Mouse (Mus musculus) heart, embryonic 14.5 days (tissue): ENCODE measurements around the gene Adamts18. TPM values are rescaled to one million over a fixed set of nuclear protein-coding genes. Genes with fewer than 3 reads are reported as not detected.

ENCODE experiments used
- ATAC-seq: fragments of 200-750 bp; cut with Nextera tagmentation; 2 replicates; pipeline ENCODE4 v1.8.0; 2017; ENCODE audit warnings: low read depth, moderate TSS enrichment; ENCODE audit not compliant: insufficient number of reproducible peaks, insufficient read depth, low FRiP score
- H3K27ac ChIP-seq, 2 experiments: fragments of 200-500 bp in 1 of 2; fragments of 300-500 bp in 1 of 2; sonication (generic) in 1 of 2; replicated peaks in 1 of 2; 2 replicates each; pipeline ENCODE4 v1.5.1; 2012 to 2014; ENCODE audit warnings: low read depth in 2 of 2, low read length in 2 of 2, control low read depth in 1 of 2, mild to moderate bottlenecking in 1 of 2, mixed read lengths in 1 of 2; ENCODE audit not compliant: control insufficient read depth in 1 of 2, insufficient read depth in 1 of 2
- H3K27me3 ChIP-seq: fragments of 300-500 bp; sonication (generic); 2 replicates; pipeline ENCODE4 v1.6.1; 2014; ENCODE audit warnings: mild to moderate bottlenecking, low read length, control low read depth; ENCODE audit not compliant: control insufficient read depth, insufficient read depth
- H3K36me3 ChIP-seq: fragments of 300-500 bp; sonication (generic); 2 replicates; pipeline ENCODE4 v1.6.1; 2014; ENCODE audit warnings: mild to moderate bottlenecking, control low read depth, low read length, mixed read lengths; ENCODE audit not compliant: control insufficient read depth, insufficient read depth
- H3K4me1 ChIP-seq, 2 experiments: fragments of 200-500 bp in 1 of 2; fragments of 300-500 bp in 1 of 2; sonication (generic) in 1 of 2; 2 replicates each; pipeline ENCODE4 v1.6.1; 2012 to 2014; ENCODE audit warnings: low read length in 2 of 2, control low read depth in 1 of 2, mixed read lengths in 1 of 2; ENCODE audit not compliant: control insufficient read depth in 2 of 2, insufficient read depth in 2 of 2
- H3K4me2 ChIP-seq: fragments of 300-500 bp; sonication (generic); 2 replicates; pipeline ENCODE4 v1.6.1; 2014; ENCODE audit warnings: mild to moderate bottlenecking, low read length
- H3K4me3 ChIP-seq, 2 experiments: fragments of 200-500 bp in 1 of 2; fragments of 300-500 bp in 1 of 2; sonication (generic) in 1 of 2; 2 replicates each; pipeline ENCODE4 v1.5.1; 2012 to 2014; ENCODE audit warnings: low read length in 2 of 2, mild to moderate bottlenecking in 2 of 2, control low read depth in 1 of 2, low read depth in 1 of 2, moderate library complexity in 1 of 2; ENCODE audit not compliant: control insufficient read depth in 1 of 2, insufficient read depth in 1 of 2
- H3K9ac ChIP-seq: fragments of 300-500 bp; sonication (generic); 2 replicates; pipeline ENCODE4 v1.6.1; 2014; ENCODE audit warnings: mild to moderate bottlenecking, low read length
- H3K9me3 ChIP-seq: fragments of 300-500 bp; sonication (generic); 2 replicates; pipeline ENCODE4 v1.6.1; 2016; ENCODE audit warnings: low read length, control low read depth; ENCODE audit not compliant: control insufficient read depth
- WGBS: fragments of 180-500 bp; shearing (Covaris S2); extraction: QIAGEN DNeasy Blood & Tissue Kit; methylation state at CpG from one replicate; pipeline ENCODE4 v1.1.7; 2014; 5-methylcytosine and 5-hydroxymethylcytosine counted together
- polyA plus RNA-seq: library from polyadenylated mRNA; unstranded; fragments of >200 nt; fragmentation: Nextera tagmentation; extraction: Ambion mirVana; gene quantifications from 2 replicates; pipeline ENCODE4 v1.2.1, GENCODE M21; 2014

The Adamts18 gene
- polyA plus RNA-seq, 1 experiment from 2014 or later = 0.42 TPM

GRCm38 (mm10) chr8:113672599-113673255, 175.8 kb downstream of the Adamts18 start:
- ATAC-seq = no peak
- Histone ChIP-seq H3K4me2 (no peak overlapping the region), H3K27ac (no peak overlapping the region), H3K4me1 (no peaks in the 10 kb centered on the region), H3K9me3 (no peaks in the 10 kb centered on the region), H3K9ac (no peak overlapping the region), H3K4me3 (no peak overlapping the region), H3K27me3 (no peaks in the 10 kb centered on the region), H3K36me3 (no peaks in the 10 kb centered on the region)
- WGBS = 69% methylated on average over 11 of the region's 11 CpGs

DNA sequence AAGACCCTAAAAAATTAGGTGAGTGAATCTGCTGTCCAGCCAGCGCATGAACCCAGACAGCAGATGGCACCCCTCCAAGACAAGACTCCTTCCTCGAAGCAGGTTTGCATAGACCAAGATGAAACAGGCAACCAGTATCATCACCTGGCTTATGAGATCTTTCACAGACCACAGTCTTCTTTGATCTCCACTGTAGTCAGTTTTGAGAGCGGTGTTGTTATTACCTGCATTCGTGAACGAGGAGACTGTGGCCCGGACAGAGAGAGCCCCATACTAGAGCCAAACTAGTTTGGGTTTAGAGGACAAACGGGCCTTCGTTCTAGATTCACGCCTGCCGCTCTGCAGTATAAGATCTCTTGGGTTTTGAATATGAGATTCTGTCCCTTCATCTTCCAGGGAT, 178.6 kb downstream of the Adamts18 start:
- Histone ChIP-seq H3K36me3 (no peaks in the 10 kb centered on the region), H3K4me1 (no peaks in the 10 kb centered on the region), H3K9ac (no peak overlapping the region), H3K27me3 (no peaks in the 10 kb centered on the region), H3K4me2 (no peak overlapping the region), H3K9me3 (no peaks in the 10 kb centered on the region), H3K4me3 (no peak overlapping the region), H3K27ac (no peak overlapping the region)
- WGBS = 65% methylated on average over 10 of the region's 10 CpGs
- ATAC-seq = no peak

DNA sequence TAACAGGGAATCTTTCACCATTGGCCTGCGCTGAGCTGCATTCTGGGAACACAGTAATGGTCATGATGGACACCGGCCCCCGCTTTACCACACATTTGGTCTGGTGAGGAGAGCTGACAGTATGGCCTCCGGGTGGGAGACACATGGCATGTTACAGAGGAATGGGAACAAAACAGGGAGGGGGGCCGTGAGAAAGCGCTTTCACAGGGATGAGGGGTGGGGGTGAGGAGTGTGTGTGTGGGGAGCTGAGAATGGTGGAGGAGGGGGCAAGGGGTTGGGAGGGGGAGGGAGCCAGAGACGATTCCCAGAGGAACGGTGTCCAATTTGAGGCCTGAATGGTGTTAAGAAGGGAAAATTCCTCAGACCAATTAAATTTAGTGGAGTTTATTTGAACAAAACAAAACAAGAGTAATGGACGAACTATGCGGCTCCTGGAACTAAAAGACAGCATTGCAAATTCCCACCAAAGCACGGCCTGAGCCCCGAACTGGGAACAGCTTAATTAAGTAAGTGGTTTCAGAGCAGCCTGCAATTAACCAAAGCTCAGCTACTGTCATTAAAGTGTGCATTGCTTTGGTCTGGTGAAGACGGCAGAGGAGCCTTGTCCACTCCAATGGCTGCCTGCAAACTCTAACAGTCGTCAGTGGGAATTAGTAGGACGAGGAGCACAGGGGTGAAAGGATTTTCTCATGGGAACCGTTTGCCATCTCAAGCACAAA, 181.7 kb downstream of the Adamts18 start:
- Histone ChIP-seq H3K9me3 (no peaks in the 10 kb centered on the region), H3K27me3 (no peaks in the 10 kb centered on the region), H3K4me3 (no peak overlapping the region), H3K27ac (no peak overlapping the region), H3K36me3 (no peaks in the 10 kb centered on the region), H3K4me1 (no peaks in the 10 kb centered on the region), H3K4me2 (no peak overlapping the region), H3K9ac (no peak overlapping the region)
- ATAC-seq = no peak
- WGBS = 63% methylated on average over 16 of the region's 16 CpGs

DNA sequence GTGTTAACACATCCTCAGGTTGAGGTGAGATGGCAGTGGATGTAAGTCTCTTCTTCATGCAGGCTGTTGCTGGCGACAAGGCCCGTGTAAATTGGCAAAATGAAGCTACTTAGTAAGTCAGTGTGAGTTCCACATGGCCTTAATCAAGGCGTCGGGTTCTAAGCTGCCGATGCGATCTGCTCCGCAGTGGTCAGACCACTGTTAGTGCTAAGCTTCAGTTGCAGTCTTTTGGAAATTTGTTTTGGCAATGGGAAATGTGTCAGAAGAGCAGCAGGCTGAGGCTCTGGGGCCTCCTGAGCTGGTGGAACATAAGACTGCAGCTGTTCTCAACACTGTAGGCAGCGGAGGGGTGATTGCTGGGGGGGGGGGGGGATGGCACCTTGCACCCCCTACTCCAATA, 182.6 kb downstream of the Adamts18 start:
- WGBS = 70% methylated on average over 8 of the region's 8 CpGs
- no peak overlapping the region for H3K27ac ChIP-seq
- ATAC-seq = no peak

DNA sequence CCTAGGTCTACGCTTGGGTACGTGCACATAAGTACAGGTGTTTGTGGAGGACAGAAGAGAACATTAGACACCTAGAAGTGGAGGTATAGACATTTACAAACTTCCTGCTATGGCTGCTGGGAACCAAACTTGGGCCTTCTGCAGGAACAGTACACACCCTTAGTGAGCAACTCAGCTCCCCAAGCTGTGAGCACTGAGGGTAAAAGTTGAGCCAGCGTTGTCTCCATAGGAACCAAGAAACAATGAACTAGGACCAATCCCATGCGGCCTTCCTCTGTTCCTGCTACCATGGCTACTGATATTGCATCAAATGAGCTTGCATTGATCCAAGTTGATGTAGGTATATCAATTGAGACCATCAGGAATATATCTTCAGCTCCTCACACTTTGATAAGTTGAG, 183.5 kb downstream of the Adamts18 start:
- WGBS = 66% methylated on average over 4 of the region's 4 CpGs
- Histone ChIP-seq H3K9ac (no peak overlapping the region), H3K9me3 (no peaks in the 10 kb centered on the region), H3K4me1 (no peaks in the 10 kb centered on the region), H3K27ac (no peak overlapping the region), H3K27me3 (no peaks in the 10 kb centered on the region), H3K4me2 (no peak overlapping the region), H3K4me3 (no peak overlapping the region), H3K36me3 (no peaks in the 10 kb centered on the region)
- ATAC-seq = no peak

More for the DNA sequence above, 182.6 kb downstream of the Adamts18 start:
- no peak overlapping the region for H3K9ac ChIP-seq
- no peaks in the 10 kb centered on the region for H3K27me3 ChIP-seq
- H3K4me3 ChIP-seq = no peak overlapping the region
- H3K9me3 ChIP-seq = no peaks in the 10 kb centered on the region
- no peaks in the 10 kb centered on the region for H3K4me1 ChIP-seq
- no peaks in the 10 kb centered on the region for H3K36me3 ChIP-seq
- no peak overlapping the region for H3K4me2 ChIP-seq

GRCm38 (mm10) chr8:113664544-113664943, 184.0 kb downstream of the Adamts18 start:
- Histone ChIP-seq H3K4me3 (no peak overlapping the region), H3K27ac (no peak overlapping the region), H3K36me3 (no peaks in the 10 kb centered on the region), H3K9me3 (no peaks in the 10 kb centered on the region), H3K9ac (no peak overlapping the region), H3K4me2 (no peak overlapping the region), H3K4me1 (no peaks in the 10 kb centered on the region), H3K27me3 (no peaks in the 10 kb centered on the region)
- ATAC-seq = no peak
- WGBS = 15% methylated on average over 2 of the region's 2 CpGs

- H3K4me3 ChIP-seq = no peak overlapping the region
- H3K27ac ChIP-seq = no peak overlapping the region
- H3K36me3 ChIP-seq = no peaks in the 10 kb centered on the region
- H3K9ac ChIP-seq = no peak overlapping the region
- H3K9me3 ChIP-seq = no peaks in the 10 kb centered on the region
- no peak for ATAC-seq
- 81% methylated on average over 1 of the region's 1 CpGs for WGBS
- no peaks in the 10 kb centered on the region for H3K27me3 ChIP-seq
- no peak overlapping the region for H3K4me2 ChIP-seq
- H3K4me1 ChIP-seq = no peaks in the 10 kb centered on the region
Observed at GRCm38 (mm10) chr8:113660128-113660527, 188.4 kb downstream of the Adamts18 start.
